In genomic region chr3:27473801-27474599, GRCm38 (mm10) we compare ENCODE assay signal across 14 mouse cellular contexts.
DNase-seq lines count a peak whose midpoint lies in the region; TF ChIP-seq lines count a peak whose summit lies in the region.
"Had no signal": no experiment of that assay in that cellular context is flagged by ENCODE, and none has a peak within 500 bp of the region (broad histone marks: within the 10 kb centered on the region; RNA-seq: fewer than 3 reads in every experiment).

No protein-coding gene starts in this region.

- DNase-seq in layer of hippocampus, adult 2 months (ENCODE audit: low spot score in 2 of 2), result no peak
- no peak for DNase-seq in layer of hippocampus, postnatal 36 days
- peak; percentile 31 for DNase-seq in adrenal gland, postnatal 14 days
- DNase-seq in heart, adult 9 months (ENCODE audit: low spot score in 2 of 2), result peak; percentile 46 to 65
- DNase-seq in kidney, postnatal 10 days, result peak; percentile 70
- DNase-seq in retina, embryonic 14.5 days (ENCODE audit: low spot score), result no peak
- DNase-seq in lung, adult 18-20 months, result no peak
- DNase-seq in layer of hippocampus, postnatal 25 days (ENCODE audit: extremely low spot score in 1 of 2, low spot score in 1 of 2), result no peak
- DNase-seq: cerebellum, adult 8-10 months; right cerebral cortex, postnatal 25 days had no signal

- no peak overlapping the region for H3K4me3 ChIP-seq in layer of hippocampus, adult 2 months
- H3K4me3 ChIP-seq: embryonic facial prominence, embryonic 15.5 days; hindbrain, embryonic 15.5 days; liver, embryonic 12.5 days; neural tube, embryonic 12.5 days had no signal

- H3K27ac ChIP-seq in layer of hippocampus, adult 2 months, result 0 out of 2 replicates have a peak overlapping the region, but pooled peaks have one; percentile 39
- H3K27ac ChIP-seq: embryonic facial prominence, embryonic 15.5 days; hindbrain, embryonic 15.5 days; liver, embryonic 12.5 days; neural tube, embryonic 12.5 days had no signal

- no peak for TF ChIP-seq CTCF in layer of hippocampus, adult 2 months (conservative IDR thresholded peaks at IDR 0.05)

Comparison
In these comparisons a context has a peak if more than half of its experiments do, and no peak if none do; other contexts are left out.
1. DNase-seq: peak in adrenal gland, postnatal 14 days (single experiment), heart, adult 9 months (2 of 2) and kidney, postnatal 10 days (single experiment); none in layer of hippocampus, adult 2 months (0 of 2), layer of hippocampus, postnatal 36 days (0 of 2), retina, embryonic 14.5 days (single experiment), lung, adult 18-20 months (0 of 2) and layer of hippocampus, postnatal 25 days (0 of 2).